Mouse (Mus musculus) splenic B cell, adult 2 months (primary cell): ENCODE results near the gene Pogz.

Source experiments
- DNase-seq: peaks from one replicate; pipeline ENCODE4 v3.0.0-alpha.2; 2011; ENCODE audit warnings: low read depth, low spot score
- H3K27me3 ChIP-seq: 2 replicates; pipeline ENCODE4 v1.6.1; 2012; ENCODE audit warnings: mild to moderate bottlenecking, low read length, moderate library complexity, mixed read lengths; ENCODE audit not compliant: control insufficient read depth, poor library complexity, insufficient read depth, severe bottlenecking
- H3K36me3 ChIP-seq: 2 replicates; pipeline ENCODE4 v1.6.1; 2012; ENCODE audit warnings: mild to moderate bottlenecking, low read length, moderate library complexity, mixed read lengths; ENCODE audit not compliant: control insufficient read depth, poor library complexity, insufficient read depth, severe bottlenecking

Pogz gene

GRCm38 (mm10) chr3:94837183-94837890 is at the start of gene Pogz:
Gene Pogz (plus strand): TSS chr3:94837567.
- peak; percentile 96 for DNase-seq
- H3K36me3 ChIP-seq: no peaks in the 10 kb centered on the region
- no peaks in the 10 kb centered on the region for H3K27me3 ChIP-seq

- no peak for DNase-seq
- Histone ChIP-seq H3K36me3 (no peaks in the 10 kb centered on the region), H3K27me3 (no peaks in the 10 kb centered on the region)
Observed at GRCm38 (mm10) chr3:94789071-94789470, 48.3 kb upstream of the Pogz start.

- Histone ChIP-seq H3K36me3 (no peaks in the 10 kb centered on the region), H3K27me3 (no peaks in the 10 kb centered on the region)
- no peak for DNase-seq
Observed at GRCm38 (mm10) chr3:94789516-94789915, 47.9 kb upstream of the Pogz start.

GRCm38 (mm10) chr3:94792258-94792657 is 45.1 kb upstream of the Pogz start:
- DNase-seq: no peak
- Histone ChIP-seq H3K27me3 (no peaks in the 10 kb centered on the region), H3K36me3 (no peaks in the 10 kb centered on the region)

- Histone ChIP-seq H3K36me3 (no peaks in the 10 kb centered on the region), H3K27me3 (no peaks in the 10 kb centered on the region)
- no peak for DNase-seq
Observed at GRCm38 (mm10) chr3:94793672-94794071, 43.7 kb upstream of the Pogz start.

- Histone ChIP-seq H3K27me3 (no peaks in the 10 kb centered on the region), H3K36me3 (no peaks in the 10 kb centered on the region)
- no peak for DNase-seq
Observed at GRCm38 (mm10) chr3:94794359-94794758, 43.0 kb upstream of the Pogz start.

- DNase-seq: no peak
- H3K27me3 ChIP-seq: no peaks in the 10 kb centered on the region
- H3K36me3 ChIP-seq: no peaks in the 10 kb centered on the region
Observed at GRCm38 (mm10) chr3:94795596-94796140, 41.7 kb upstream of the Pogz start.

GRCm38 (mm10) chr3:94796181-94796580 is 41.2 kb upstream of the Pogz start:
- H3K36me3 ChIP-seq: no peaks in the 10 kb centered on the region
- no peak for DNase-seq
- H3K27me3 ChIP-seq: no peaks in the 10 kb centered on the region

GRCm38 (mm10) chr3:94804146-94804545 is 33.2 kb upstream of the Pogz start:
- no peak for DNase-seq
- no peaks in the 10 kb centered on the region for H3K36me3 ChIP-seq
- no peaks in the 10 kb centered on the region for H3K27me3 ChIP-seq

GRCm38 (mm10) chr3:94804976-94805375 is 32.4 kb upstream of the Pogz start:
- Histone ChIP-seq H3K27me3 (no peaks in the 10 kb centered on the region), H3K36me3 (no peaks in the 10 kb centered on the region)
- DNase-seq: no peak

- no peak for DNase-seq
- Histone ChIP-seq H3K36me3 (no peaks in the 10 kb centered on the region), H3K27me3 (no peaks in the 10 kb centered on the region)
Observed at GRCm38 (mm10) chr3:94808296-94808695, 29.1 kb upstream of the Pogz start.

- peak; percentile 35 for DNase-seq
- H3K36me3 ChIP-seq: no peaks in the 10 kb centered on the region
- no peaks in the 10 kb centered on the region for H3K27me3 ChIP-seq
Observed at GRCm38 (mm10) chr3:94811628-94812027, 25.7 kb upstream of the Pogz start.

GRCm38 (mm10) chr3:94813651-94814050 is 23.7 kb upstream of the Pogz start:
- no peak for DNase-seq
- no peaks in the 10 kb centered on the region for H3K36me3 ChIP-seq
- H3K27me3 ChIP-seq: no peaks in the 10 kb centered on the region

GRCm38 (mm10) chr3:94814063-94814462 is 23.3 kb upstream of the Pogz start:
- Histone ChIP-seq H3K36me3 (no peaks in the 10 kb centered on the region), H3K27me3 (no peaks in the 10 kb centered on the region)
- no peak for DNase-seq

GRCm38 (mm10) chr3:94814663-94815062 is 22.7 kb upstream of the Pogz start:
- Histone ChIP-seq H3K36me3 (no peaks in the 10 kb centered on the region), H3K27me3 (no peaks in the 10 kb centered on the region)
- DNase-seq: no peak

- Histone ChIP-seq H3K27me3 (no peaks in the 10 kb centered on the region), H3K36me3 (no peaks in the 10 kb centered on the region)
- peak; percentile 11 for DNase-seq
Observed at GRCm38 (mm10) chr3:94815603-94816002, 21.8 kb upstream of the Pogz start.
